Mouse (Mus musculus): ENCODE measurements around the gene Maff.
A peak's percentile ranks its signal among the peaks of the same experiment; 100 is the strongest.

The Maff gene

GRCm38 (mm10) chr15:79346051-79346793 lies at the start of gene Maff:
Gene Maff, plus strand, starts transcription at chr15:79346621.
- DNase-seq (ENCODE audit: extremely low read depth, insufficient read length, low spot score): no peak

- DNase-seq (ENCODE audit: extremely low read depth, insufficient read length, low spot score): peak; percentile 47
Measured at GRCm38 (mm10) chr15:79298553-79298952, 47.9 kb upstream of the Maff start.

GRCm38 (mm10) chr15:79299563-79300155 lies 46.8 kb upstream of the Maff start:
- DNase-seq (ENCODE audit: extremely low read depth, insufficient read length, low spot score): peak; percentile 60

GRCm38 (mm10) chr15:79303725-79304124 lies 42.7 kb upstream of the Maff start:
- DNase-seq (ENCODE audit: extremely low read depth, insufficient read length, low spot score): no peak

- no peak for DNase-seq (ENCODE audit: extremely low read depth, insufficient read length, low spot score)
Measured at GRCm38 (mm10) chr15:79304832-79305231, 41.6 kb upstream of the Maff start.

GRCm38 (mm10) chr15:79306043-79306637 lies 40.3 kb upstream of the Maff start:
- no peak for DNase-seq (ENCODE audit: extremely low read depth, insufficient read length, low spot score)

- no peak for DNase-seq (ENCODE audit: extremely low read depth, insufficient read length, low spot score)
Measured at GRCm38 (mm10) chr15:79307861-79308260, 38.6 kb upstream of the Maff start.

GRCm38 (mm10) chr15:79313848-79314369 lies 32.5 kb upstream of the Maff start:
- DNase-seq (ENCODE audit: extremely low read depth, insufficient read length, low spot score): no peak

GRCm38 (mm10) chr15:79321733-79322190 lies 24.7 kb upstream of the Maff start:
- no peak for DNase-seq (ENCODE audit: extremely low read depth, insufficient read length, low spot score)

GRCm38 (mm10) chr15:79322281-79322990 lies 24.0 kb upstream of the Maff start:
- DNase-seq (ENCODE audit: extremely low read depth, insufficient read length, low spot score): no peak

- peak; percentile 74 for DNase-seq (ENCODE audit: extremely low read depth, insufficient read length, low spot score)
Measured at GRCm38 (mm10) chr15:79322991-79323790, 23.2 kb upstream of the Maff start.

- peak; percentile 78 for DNase-seq (ENCODE audit: extremely low read depth, insufficient read length, low spot score)
Measured at GRCm38 (mm10) chr15:79323791-79324155, 22.6 kb upstream of the Maff start.

GRCm38 (mm10) chr15:79324373-79324772 lies 22.0 kb upstream of the Maff start:
- DNase-seq (ENCODE audit: extremely low read depth, insufficient read length, low spot score): no peak

- DNase-seq (ENCODE audit: extremely low read depth, insufficient read length, low spot score): no peak
Measured at GRCm38 (mm10) chr15:79325742-79326141, 20.7 kb upstream of the Maff start.

- peak; percentile 70 for DNase-seq (ENCODE audit: extremely low read depth, insufficient read length, low spot score)
Measured at GRCm38 (mm10) chr15:79326264-79326663, 20.2 kb upstream of the Maff start.

GRCm38 (mm10) chr15:79326971-79327961 lies 19.2 kb upstream of the Maff start:
- peak; percentile 54 for DNase-seq (ENCODE audit: extremely low read depth, insufficient read length, low spot score)

- DNase-seq (ENCODE audit: extremely low read depth, insufficient read length, low spot score): peak; percentile 100
Measured at GRCm38 (mm10) chr15:79328058-79328938, 18.1 kb upstream of the Maff start, which contains the start of gene Pla2g6. Gene Pla2g6, minus strand, starts transcription at chr15:79328390.

GRCm38 (mm10) chr15:79328939-79329275 lies 17.5 kb upstream of the Maff start:
- no peak for DNase-seq (ENCODE audit: extremely low read depth, insufficient read length, low spot score)
